Mouse (Mus musculus): ENCODE measurements around the gene Lca5. TPM values are rescaled to one million over a fixed set of nuclear protein-coding genes. Genes with fewer than 3 reads are reported as not detected.

Gene Lca5
- 20.8 and 21.2 TPM in 2 replicates for polyA plus RNA-seq (2016; fragmentation: Nextera tagmentation; extraction: Ambion mirVana)

GRCm38 (mm10) chr9:83440392-83441357 lies at the start of gene Lca5:
Gene Lca5, minus strand, starts transcription at chr9:83441127.
- H3K9ac ChIP-seq = peak within 1 kb of the TSS; percentile 48
- no peaks in the 10 kb centered on the region for H3K36me3 ChIP-seq
- peak within 1 kb of the TSS; percentile 58 for H3K4me3 ChIP-seq
- peak; percentile 99 for ATAC-seq (ENCODE audit: low FRiP score, low read depth)
- 3% methylated on average over 52 of the region's 57 CpGs for WGBS
- H3K4me1 ChIP-seq = peaks cover 9% of the 10 kb centered on the region
- no peaks in the 10 kb centered on the region for H3K27me3 ChIP-seq (replicated peaks)
- peak within 1 kb of the TSS; percentile 70 for H3K4me2 ChIP-seq (replicated peaks)
- H3K27ac ChIP-seq = peak within 1 kb of the TSS; percentile 85
- H3K9me3 ChIP-seq = no peaks in the 10 kb centered on the region

DNA sequence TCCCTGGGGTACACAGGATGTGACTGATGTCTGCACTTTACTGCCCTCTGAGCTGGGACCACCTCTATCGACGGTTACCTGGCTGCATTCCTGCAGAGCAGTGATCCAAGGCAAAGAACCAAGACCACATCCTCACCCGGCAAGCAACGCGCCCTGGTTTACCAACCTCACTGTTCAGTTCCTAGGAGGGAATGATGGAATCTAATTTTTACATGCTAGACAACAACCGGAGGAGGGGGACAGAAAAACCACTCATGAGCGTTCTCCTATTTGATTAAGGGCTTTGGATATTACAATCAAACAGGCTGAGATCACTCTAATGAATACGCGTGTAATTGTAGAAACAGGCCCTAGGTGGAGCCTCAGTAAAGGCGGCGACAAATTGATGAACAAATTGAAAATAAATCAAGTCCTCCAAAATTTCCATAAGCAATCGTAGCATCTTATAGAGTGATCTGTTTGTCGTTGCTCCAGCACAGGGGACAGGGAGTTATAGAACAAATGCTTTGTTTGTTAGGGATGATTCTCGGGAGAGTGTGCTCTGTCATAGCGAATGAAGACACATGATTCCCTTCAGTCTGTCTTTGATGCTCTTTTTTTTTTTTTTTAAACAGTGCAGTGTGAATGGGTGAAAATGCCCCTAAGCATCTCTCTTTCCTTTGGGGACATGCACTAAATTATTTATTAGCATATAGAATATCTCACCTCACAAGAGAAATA lies 47.7 kb upstream of the Lca5 start:
- Histone ChIP-seq H3K4me3 (no peak overlapping the region), H3K9me3 (no peaks in the 10 kb centered on the region), H3K4me2 (replicated peaks) (0 out of 2 replicates have a peak overlapping the region, but pooled peaks have one; percentile 1), H3K9ac (no peak overlapping the region), H3K27me3 (replicated peaks) (no peaks in the 10 kb centered on the region), H3K36me3 (no peaks in the 10 kb centered on the region), H3K4me1 (no peaks in the 10 kb centered on the region), H3K27ac (no peak overlapping the region)
- ATAC-seq (ENCODE audit: low FRiP score, low read depth) = peak; percentile 48; the same call in 1 of the 2 replicates
- WGBS = 55% methylated on average over 15 of the region's 15 CpGs

GRCm38 (mm10) chr9:83487771-83488470 lies 47.0 kb upstream of the Lca5 start:
- Histone ChIP-seq H3K9me3 (no peaks in the 10 kb centered on the region), H3K9ac (no peak overlapping the region), H3K36me3 (no peaks in the 10 kb centered on the region), H3K27me3 (replicated peaks) (no peaks in the 10 kb centered on the region), H3K4me1 (no peaks in the 10 kb centered on the region), H3K4me2 (replicated peaks) (no peak overlapping the region), H3K4me3 (no peak overlapping the region), H3K27ac (no peak overlapping the region)
- WGBS = 60% methylated on average over 9 of the region's 9 CpGs
- ATAC-seq (ENCODE audit: low FRiP score, low read depth) = no peak

DNA sequence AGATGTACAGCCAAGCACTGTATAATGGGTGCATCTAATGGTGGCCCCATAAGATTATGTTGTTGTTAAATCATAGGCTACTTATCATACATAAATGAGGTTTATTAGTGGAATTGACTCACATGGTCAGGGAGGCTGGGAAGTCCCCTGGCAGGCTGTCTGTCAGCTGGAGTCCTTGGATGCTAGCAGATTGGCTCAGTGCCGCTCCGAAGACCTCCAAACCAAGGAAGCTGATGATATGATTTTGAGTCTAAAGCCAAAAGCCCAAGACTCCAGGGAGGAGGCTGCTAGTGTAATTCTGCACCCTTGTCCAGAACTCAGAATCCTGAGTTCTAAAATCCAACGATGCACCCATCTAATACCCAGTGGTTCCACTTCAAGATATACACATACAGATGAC lies 45.0 kb upstream of the Lca5 start:
- no peaks in the 10 kb centered on the region for H3K9me3 ChIP-seq
- no peak overlapping the region for H3K4me3 ChIP-seq
- no peak overlapping the region for H3K27ac ChIP-seq
- H3K4me2 ChIP-seq (replicated peaks) = no peak overlapping the region
- no peaks in the 10 kb centered on the region for H3K4me1 ChIP-seq
- H3K27me3 ChIP-seq (replicated peaks) = no peaks in the 10 kb centered on the region
- no peaks in the 10 kb centered on the region for H3K36me3 ChIP-seq
- 98% methylated on average over 3 of the region's 3 CpGs for WGBS
- no peak for ATAC-seq (ENCODE audit: low FRiP score, low read depth)
- no peak overlapping the region for H3K9ac ChIP-seq

DNA sequence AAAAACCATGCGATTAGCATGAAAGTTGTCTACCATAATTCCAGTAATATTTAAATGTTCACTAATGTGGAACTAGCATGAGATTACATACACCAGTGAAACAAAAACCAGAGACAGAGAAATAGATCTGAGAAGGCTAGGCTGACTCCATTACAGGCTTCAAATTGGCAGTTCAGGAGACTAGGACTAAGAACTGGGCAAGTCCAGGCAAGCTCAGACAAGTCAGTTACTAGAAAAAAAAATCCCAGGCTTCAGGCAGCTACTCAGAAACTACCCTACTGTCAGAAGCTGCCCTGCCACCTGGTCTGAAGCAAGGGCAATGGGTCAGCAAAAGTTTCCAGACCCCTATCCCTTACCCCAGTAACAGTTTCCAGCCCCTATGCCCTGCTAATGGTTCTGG lies 44.4 kb upstream of the Lca5 start:
- ATAC-seq (ENCODE audit: low FRiP score, low read depth) = no peak
- Histone ChIP-seq H3K4me1 (no peaks in the 10 kb centered on the region), H3K4me2 (replicated peaks) (no peak overlapping the region), H3K9me3 (no peaks in the 10 kb centered on the region), H3K4me3 (no peak overlapping the region), H3K27ac (no peak overlapping the region), H3K27me3 (replicated peaks) (no peaks in the 10 kb centered on the region), H3K36me3 (no peaks in the 10 kb centered on the region), H3K9ac (no peak overlapping the region)
- WGBS = 92% methylated on average over 1 of the region's 1 CpGs

- no peak overlapping the region for H3K4me2 ChIP-seq (replicated peaks)
- H3K36me3 ChIP-seq = no peaks in the 10 kb centered on the region
- no peaks in the 10 kb centered on the region for H3K27me3 ChIP-seq (replicated peaks)
- no peak overlapping the region for H3K9ac ChIP-seq
- H3K27ac ChIP-seq = no peak overlapping the region
- ATAC-seq (ENCODE audit: low FRiP score, low read depth) = no peak
- no peaks in the 10 kb centered on the region for H3K9me3 ChIP-seq
- no peaks in the 10 kb centered on the region for H3K4me1 ChIP-seq
- WGBS = 83% methylated on average over 4 of the region's 4 CpGs
- no peak overlapping the region for H3K4me3 ChIP-seq
Measured at GRCm38 (mm10) chr9:83483419-83483818, 42.5 kb upstream of the Lca5 start.

GRCm38 (mm10) chr9:83482176-83482949 lies 41.4 kb upstream of the Lca5 start:
- no peak for ATAC-seq (ENCODE audit: low FRiP score, low read depth)
- 82% methylated on average over 4 of the region's 4 CpGs for WGBS
- Histone ChIP-seq H3K4me3 (no peak overlapping the region), H3K36me3 (no peaks in the 10 kb centered on the region), H3K4me2 (replicated peaks) (no peak overlapping the region), H3K9me3 (no peaks in the 10 kb centered on the region), H3K9ac (no peak overlapping the region), H3K27me3 (replicated peaks) (no peaks in the 10 kb centered on the region), H3K27ac (no peak overlapping the region), H3K4me1 (no peaks in the 10 kb centered on the region)

- 82% methylated on average over 2 of the region's 2 CpGs for WGBS
- no peaks in the 10 kb centered on the region for H3K4me1 ChIP-seq
- H3K36me3 ChIP-seq = no peaks in the 10 kb centered on the region
- no peak overlapping the region for H3K4me3 ChIP-seq
- H3K9ac ChIP-seq = no peak overlapping the region
- H3K27me3 ChIP-seq (replicated peaks) = no peaks in the 10 kb centered on the region
- ATAC-seq (ENCODE audit: low FRiP score, low read depth) = no peak
- H3K27ac ChIP-seq = no peak overlapping the region
- H3K9me3 ChIP-seq = no peaks in the 10 kb centered on the region
- no peak overlapping the region for H3K4me2 ChIP-seq (replicated peaks)
Measured at GRCm38 (mm10) chr9:83469871-83470270, 28.9 kb upstream of the Lca5 start.

DNA sequence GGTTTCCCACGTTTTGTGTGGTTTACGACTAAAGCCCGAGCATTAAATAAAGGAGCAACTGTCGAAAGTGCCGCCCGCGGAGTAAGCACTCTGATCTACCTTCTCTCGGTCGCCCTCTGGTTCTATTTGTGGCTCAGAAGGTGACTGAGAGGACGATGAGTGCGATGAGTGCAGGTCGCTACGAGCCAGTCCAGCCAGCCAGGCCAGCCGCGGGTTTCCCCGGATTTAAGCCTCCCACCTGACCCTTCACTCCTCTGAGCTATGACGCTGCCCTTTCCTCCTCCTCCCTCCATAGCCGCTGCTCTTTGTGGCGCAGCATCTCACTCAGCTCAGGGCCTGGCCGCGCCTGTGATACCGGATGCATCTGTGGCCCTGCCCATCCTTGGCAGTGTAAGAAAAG lies 6.8 kb upstream of the Lca5 start:
- no peaks in the 10 kb centered on the region for H3K9me3 ChIP-seq
- no peaks in the 10 kb centered on the region for H3K36me3 ChIP-seq
- WGBS = 4% methylated on average over 22 of the region's 22 CpGs
- H3K4me1 ChIP-seq = peaks cover 4% of the 10 kb centered on the region; the same call in 1 of the 2 replicates
- peak; percentile 88 for ATAC-seq (ENCODE audit: low FRiP score, low read depth)
- no peak overlapping the region for H3K27ac ChIP-seq
- H3K4me3 ChIP-seq = peak overlapping the region; percentile 39
- peak overlapping the region; percentile 67 for H3K9ac ChIP-seq
- H3K4me2 ChIP-seq (replicated peaks) = peak overlapping the region; percentile 66
- no peaks in the 10 kb centered on the region for H3K27me3 ChIP-seq (replicated peaks)

DNA sequence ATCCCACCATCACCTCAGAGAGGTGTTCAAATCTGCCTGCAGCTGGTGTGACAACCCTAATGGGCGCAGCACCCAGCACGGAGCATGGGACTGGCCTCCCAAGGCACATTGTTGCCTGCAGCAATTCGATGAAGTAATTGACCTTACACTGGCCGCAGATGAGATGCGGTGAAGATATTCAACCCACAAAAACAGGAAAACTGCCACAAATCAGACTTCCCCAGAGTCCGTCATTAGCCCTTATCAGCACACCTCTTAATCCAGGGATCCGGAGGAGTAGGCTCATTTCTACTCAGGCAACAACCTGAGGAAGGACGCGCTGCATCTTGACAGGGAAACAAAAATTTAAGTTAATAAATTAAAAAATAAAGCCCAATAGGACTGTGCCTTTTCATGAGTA lies 6.2 kb upstream of the Lca5 start:
- peaks cover 4% of the 10 kb centered on the region; the same call in 1 of the 2 replicates for H3K4me1 ChIP-seq

DNA sequence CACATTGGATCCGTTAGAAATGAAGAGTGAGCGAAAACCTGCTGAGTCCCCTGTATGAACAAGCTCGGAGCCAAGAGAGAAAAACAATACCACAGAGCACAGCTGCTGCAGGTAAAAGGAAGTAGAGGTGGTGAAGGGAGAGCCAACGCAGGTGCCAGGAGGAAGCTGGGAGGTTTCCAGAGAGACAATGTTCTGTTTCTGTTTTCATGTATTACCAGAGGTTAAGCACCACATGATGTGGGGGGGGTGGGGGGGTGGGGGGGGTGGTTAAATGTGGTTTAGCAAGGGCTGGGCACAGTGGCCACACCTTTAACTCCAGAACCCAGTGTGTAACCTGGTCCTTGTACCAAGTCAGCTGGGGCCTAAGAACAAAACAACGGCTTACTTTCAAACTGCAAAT lies 3.3 kb downstream of the Lca5 start:
- Histone ChIP-seq H3K4me3 (no peak overlapping the region), H3K4me2 (replicated peaks) (no peak overlapping the region), H3K9ac (no peak overlapping the region), H3K4me1 (peaks cover 9% of the 10 kb centered on the region), H3K27me3 (replicated peaks) (no peaks in the 10 kb centered on the region), H3K27ac (no peak overlapping the region), H3K9me3 (no peaks in the 10 kb centered on the region), H3K36me3 (no peaks in the 10 kb centered on the region)
- ATAC-seq (ENCODE audit: low FRiP score, low read depth) = no peak
- 91% methylated on average over 5 of the region's 5 CpGs for WGBS

More for the DNA sequence above, 6.2 kb upstream of the Lca5 start:
- Histone ChIP-seq H3K9ac (no peak overlapping the region), H3K27ac (no peak overlapping the region), H3K27me3 (replicated peaks) (no peaks in the 10 kb centered on the region), H3K4me3 (no peak overlapping the region), H3K4me2 (replicated peaks) (peak overlapping the region; percentile 66), H3K36me3 (no peaks in the 10 kb centered on the region), H3K9me3 (no peaks in the 10 kb centered on the region)
- peak; percentile 21; the same call in 1 of the 2 replicates for ATAC-seq (ENCODE audit: low FRiP score, low read depth)
- WGBS = 67% methylated on average over 9 of the region's 9 CpGs
